Mouse (Mus musculus): ENCODE measurements around the gene Spag17.

DNA sequence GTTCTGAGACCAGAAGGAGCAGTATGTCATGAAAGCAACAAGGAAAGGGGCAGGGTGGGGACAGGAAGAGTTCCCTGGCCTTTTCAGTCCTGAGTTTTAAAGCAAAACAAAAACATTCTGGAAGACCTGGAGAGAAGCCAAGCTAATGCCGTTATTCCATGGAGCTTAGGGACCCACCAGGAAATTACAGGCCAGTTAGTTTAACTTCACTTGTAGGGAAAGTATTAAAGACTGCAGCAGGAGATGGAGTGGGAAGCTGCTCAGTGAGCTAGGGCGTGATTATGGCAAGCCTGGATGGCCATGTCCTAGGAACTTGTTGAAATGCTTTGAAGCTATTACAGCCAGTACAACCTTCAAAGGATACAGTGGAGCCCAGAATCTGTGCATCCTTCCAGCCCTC is 60.0 kb downstream of the Spag17 start:
- TF ChIP-seq CTCF (IDR thresholded peaks at IDR 0.05; ENCODE audit: low read depth) (no peak), EP300 (IDR thresholded peaks at IDR 0.05; ENCODE audit: low read depth) (no peak)

Data from heart, postnatal 0 days (tissue).